Mouse (Mus musculus) midbrain, embryonic 13.5 days (tissue): ENCODE data around the gene Hsf2bp. TPM values are rescaled to one million over a fixed set of nuclear protein-coding genes. Genes with fewer than 3 reads are reported as not detected.

Experiments used
- ATAC-seq: fragments of 200-750 bp; cut with Nextera tagmentation; 2 replicates; pipeline ENCODE4 v1.8.0; 2017; ENCODE audit warnings: mild to moderate bottlenecking, moderate TSS enrichment, moderate library complexity
- H3K27ac ChIP-seq: fragments of 300-500 bp; sonication (generic); 2 replicates; pipeline ENCODE4 v1.5.1; 2015; ENCODE audit warnings: inconsistent platforms, mild to moderate bottlenecking, moderate library complexity
- H3K27me3 ChIP-seq: fragments of 300-500 bp; sonication (generic); 2 replicates; pipeline ENCODE4 v1.6.1; 2015; ENCODE audit warnings: mild to moderate bottlenecking, inconsistent platforms
- H3K36me3 ChIP-seq: fragments of 300-500 bp; sonication (generic); 2 replicates; pipeline ENCODE4 v1.6.1; 2015; ENCODE audit warnings: mild to moderate bottlenecking, inconsistent platforms
- H3K4me1 ChIP-seq: fragments of 300-500 bp; sonication (generic); replicated peaks from 2 replicates; pipeline ENCODE4 v1.6.1; 2015; ENCODE audit warnings: inconsistent platforms
- H3K4me2 ChIP-seq: fragments of 300-500 bp; sonication (generic); replicated peaks from 2 replicates; pipeline ENCODE4 v1.6.1; 2015; ENCODE audit warnings: moderate library complexity, mild to moderate bottlenecking, inconsistent platforms
- H3K4me3 ChIP-seq: fragments of 300-500 bp; sonication (generic); replicated peaks from 2 replicates; pipeline ENCODE4 v1.5.1; 2015; ENCODE audit warnings: mild to moderate bottlenecking, inconsistent platforms
- H3K9ac ChIP-seq: fragments of 300-500 bp; sonication (generic); replicated peaks from 2 replicates; pipeline ENCODE4 v1.6.1; 2015; ENCODE audit warnings: mild to moderate bottlenecking, inconsistent platforms
- H3K9me3 ChIP-seq: fragments of 300-500 bp; sonication (generic); 2 replicates; pipeline ENCODE4 v1.6.1; 2016; ENCODE audit warnings: mild to moderate bottlenecking, inconsistent platforms
- WGBS: fragments of 180-500 bp; shearing (Covaris S2); methylation state at CpG from one replicate; pipeline ENCODE4 v1.1.7; 2015; 5-methylcytosine and 5-hydroxymethylcytosine counted together
- polyA plus RNA-seq: library from polyadenylated mRNA; unstranded; fragments of >200 nt; fragmentation: Nextera tagmentation; extraction: Ambion mirVana; gene quantifications from 2 replicates; pipeline ENCODE4 v1.2.1, GENCODE M21; 2015

The Hsf2bp gene
- polyA plus RNA-seq, 1 experiment from 2014 or later = 0.55 TPM

GRCm38 (mm10) chr17:31912387-31912786 is 123.8 kb downstream of the Hsf2bp start:
- Histone ChIP-seq H3K27me3 (no peaks in the 10 kb centered on the region), H3K27ac (peak overlapping the region; percentile 21), H3K4me3 (no peak overlapping the region), H3K4me2 (no peak overlapping the region), H3K4me1 (peaks cover 11% of the 10 kb centered on the region), H3K36me3 (no peaks in the 10 kb centered on the region), H3K9me3 (no peaks in the 10 kb centered on the region), H3K9ac (no peak overlapping the region)
- peak; percentile 43; the same call in 1 of the 2 replicates for ATAC-seq
- 87% methylated on average over 16 of the region's 16 CpGs for WGBS

GRCm38 (mm10) chr17:31908966-31909365 is 127.2 kb downstream of the Hsf2bp start:
- Histone ChIP-seq H3K9ac (no peak overlapping the region), H3K4me1 (peaks cover 11% of the 10 kb centered on the region), H3K27ac (no peak overlapping the region), H3K27me3 (no peaks in the 10 kb centered on the region), H3K9me3 (no peaks in the 10 kb centered on the region), H3K4me3 (no peak overlapping the region), H3K4me2 (no peak overlapping the region), H3K36me3 (no peaks in the 10 kb centered on the region)
- WGBS = 96% methylated on average over 2 of the region's 2 CpGs
- ATAC-seq = no peak

- Histone ChIP-seq H3K9me3 (no peaks in the 10 kb centered on the region), H3K36me3 (no peaks in the 10 kb centered on the region), H3K4me2 (no peak overlapping the region), H3K9ac (no peak overlapping the region), H3K4me3 (no peak overlapping the region), H3K4me1 (no peaks in the 10 kb centered on the region), H3K27me3 (no peaks in the 10 kb centered on the region), H3K27ac (no peak overlapping the region)
- 88% methylated on average over 3 of the region's 3 CpGs for WGBS
- ATAC-seq = no peak
These were observed 129.7 kb downstream of the Hsf2bp start for GRCm38 (mm10) chr17:31906441-31906840.

- Histone ChIP-seq H3K27me3 (no peaks in the 10 kb centered on the region), H3K9me3 (no peaks in the 10 kb centered on the region), H3K4me3 (no peak overlapping the region), H3K9ac (no peak overlapping the region), H3K4me1 (no peaks in the 10 kb centered on the region), H3K36me3 (no peaks in the 10 kb centered on the region), H3K4me2 (no peak overlapping the region), H3K27ac (no peak overlapping the region)
- WGBS = 78% methylated on average over 10 of the region's 10 CpGs
- no peak for ATAC-seq
These were observed 130.3 kb downstream of the Hsf2bp start for GRCm38 (mm10) chr17:31905791-31906211.

- Histone ChIP-seq H3K4me3 (no peak overlapping the region), H3K36me3 (no peaks in the 10 kb centered on the region), H3K9me3 (no peaks in the 10 kb centered on the region), H3K4me1 (no peaks in the 10 kb centered on the region), H3K4me2 (no peak overlapping the region), H3K9ac (no peak overlapping the region), H3K27me3 (no peaks in the 10 kb centered on the region), H3K27ac (peak overlapping the region; percentile 14; the same call in 1 of the 2 replicates)
- ATAC-seq = no peak
- WGBS = 89% methylated on average over 9 of the region's 9 CpGs
These were observed 130.9 kb downstream of the Hsf2bp start for GRCm38 (mm10) chr17:31905201-31905790.

- H3K27me3 ChIP-seq = no peaks in the 10 kb centered on the region
- 86% methylated on average over 7 of the region's 7 CpGs for WGBS
- no peaks in the 10 kb centered on the region for H3K36me3 ChIP-seq
- no peak overlapping the region for H3K9ac ChIP-seq
- H3K4me2 ChIP-seq = no peak overlapping the region
- no peak overlapping the region for H3K27ac ChIP-seq
- H3K4me1 ChIP-seq = no peaks in the 10 kb centered on the region
- no peak for ATAC-seq
- H3K4me3 ChIP-seq = no peak overlapping the region
- no peaks in the 10 kb centered on the region for H3K9me3 ChIP-seq
These were observed 132.1 kb downstream of the Hsf2bp start for GRCm38 (mm10) chr17:31904036-31904435.

GRCm38 (mm10) chr17:31902630-31903198 is 133.4 kb downstream of the Hsf2bp start:
- H3K36me3 ChIP-seq = no peaks in the 10 kb centered on the region
- H3K4me1 ChIP-seq = no peaks in the 10 kb centered on the region
- 78% methylated on average over 3 of the region's 3 CpGs for WGBS
- H3K9me3 ChIP-seq = no peaks in the 10 kb centered on the region
- ATAC-seq = no peak
- H3K9ac ChIP-seq = no peak overlapping the region
- H3K27me3 ChIP-seq = no peaks in the 10 kb centered on the region
- no peak overlapping the region for H3K4me2 ChIP-seq
- H3K4me3 ChIP-seq = no peak overlapping the region
- H3K27ac ChIP-seq = no peak overlapping the region

GRCm38 (mm10) chr17:31901461-31902204 is 134.5 kb downstream of the Hsf2bp start:
- H3K4me3 ChIP-seq = no peak overlapping the region
- H3K4me1 ChIP-seq = no peaks in the 10 kb centered on the region
- ATAC-seq = no peak
- H3K9me3 ChIP-seq = no peaks in the 10 kb centered on the region
- no peak overlapping the region for H3K9ac ChIP-seq
- no peak overlapping the region for H3K27ac ChIP-seq
- H3K27me3 ChIP-seq = no peaks in the 10 kb centered on the region
- H3K4me2 ChIP-seq = no peak overlapping the region
- WGBS = 80% methylated on average over 11 of the region's 11 CpGs
- H3K36me3 ChIP-seq = no peaks in the 10 kb centered on the region

GRCm38 (mm10) chr17:31898941-31899340 is 137.2 kb downstream of the Hsf2bp start:
- ATAC-seq = no peak
- H3K4me1 ChIP-seq = no peaks in the 10 kb centered on the region
- no peak overlapping the region for H3K4me3 ChIP-seq
- no peak overlapping the region for H3K27ac ChIP-seq
- 67% methylated on average over 5 of the region's 5 CpGs for WGBS
- no peaks in the 10 kb centered on the region for H3K27me3 ChIP-seq
- no peaks in the 10 kb centered on the region for H3K9me3 ChIP-seq
- H3K9ac ChIP-seq = no peak overlapping the region
- no peak overlapping the region for H3K4me2 ChIP-seq
- no peaks in the 10 kb centered on the region for H3K36me3 ChIP-seq

GRCm38 (mm10) chr17:31897186-31897793 is 138.9 kb downstream of the Hsf2bp start:
- no peaks in the 10 kb centered on the region for H3K9me3 ChIP-seq
- no peaks in the 10 kb centered on the region for H3K27me3 ChIP-seq
- H3K9ac ChIP-seq = no peak overlapping the region
- peaks cover 6% of the 10 kb centered on the region for H3K4me1 ChIP-seq
- WGBS = 78% methylated on average over 4 of the region's 4 CpGs
- no peak overlapping the region for H3K27ac ChIP-seq
- H3K4me3 ChIP-seq = no peak overlapping the region
- no peaks in the 10 kb centered on the region for H3K36me3 ChIP-seq
- ATAC-seq = no peak
- H3K4me2 ChIP-seq = no peak overlapping the region

- WGBS = 72% methylated on average over 3 of the region's 3 CpGs
- no peak overlapping the region for H3K27ac ChIP-seq
- H3K9ac ChIP-seq = no peak overlapping the region
- H3K9me3 ChIP-seq = no peaks in the 10 kb centered on the region
- ATAC-seq = no peak
- no peak overlapping the region for H3K4me3 ChIP-seq
- peaks cover 6% of the 10 kb centered on the region for H3K4me1 ChIP-seq
- H3K4me2 ChIP-seq = no peak overlapping the region
- no peaks in the 10 kb centered on the region for H3K27me3 ChIP-seq
- H3K36me3 ChIP-seq = no peaks in the 10 kb centered on the region
These were observed 139.4 kb downstream of the Hsf2bp start for GRCm38 (mm10) chr17:31896751-31897150.

GRCm38 (mm10) chr17:31896311-31896710 is 139.8 kb downstream of the Hsf2bp start:
- H3K27me3 ChIP-seq = no peaks in the 10 kb centered on the region
- H3K9ac ChIP-seq = no peak overlapping the region
- no peak overlapping the region for H3K27ac ChIP-seq
- H3K4me2 ChIP-seq = no peak overlapping the region
- no peak overlapping the region for H3K4me3 ChIP-seq
- H3K9me3 ChIP-seq = no peaks in the 10 kb centered on the region
- H3K36me3 ChIP-seq = no peaks in the 10 kb centered on the region
- peaks cover 6% of the 10 kb centered on the region for H3K4me1 ChIP-seq
- no peak for ATAC-seq
- WGBS = 92% methylated on average over 7 of the region's 7 CpGs
